Mouse (Mus musculus) neural tube, embryonic 11.5 days (tissue): ENCODE data around the gene Tbc1d22a. TPM values are rescaled to one million over a fixed set of nuclear protein-coding genes. Genes with fewer than 3 reads are reported as not detected.
A peak's percentile ranks its signal among the peaks of the same experiment; 100 is the strongest.

ENCODE experiments used
- ATAC-seq: fragments of 200-750 bp; cut with Nextera tagmentation; 2 replicates; pipeline ENCODE4 v1.8.0; 2017; ENCODE audit warnings: moderate number of reproducible peaks, mild to moderate bottlenecking, moderate TSS enrichment, moderate library complexity; ENCODE audit not compliant: insufficient read depth, low FRiP score, low TSS enrichment
- DNase-seq: peaks from one replicate; pipeline ENCODE4 v3.0.0-alpha.2; 2015; ENCODE audit warnings: low spot score
- H3K27ac ChIP-seq: fragments of 300-500 bp; sonication (generic); 2 replicates; pipeline ENCODE4 v1.5.1; 2014; ENCODE audit warnings: low read depth, mild to moderate bottlenecking, low read length
- H3K27me3 ChIP-seq: fragments of 300-500 bp; sonication (generic); 2 replicates; pipeline ENCODE4 v1.6.1; 2014; ENCODE audit warnings: mild to moderate bottlenecking, low read length, mixed read lengths; ENCODE audit not compliant: control insufficient read depth, insufficient read depth
- H3K36me3 ChIP-seq: fragments of 300-500 bp; sonication (generic); 2 replicates; pipeline ENCODE4 v1.6.1; 2014; ENCODE audit warnings: mild to moderate bottlenecking, low read length, moderate library complexity, mixed read lengths; ENCODE audit not compliant: control insufficient read depth, insufficient read depth
- H3K4me1 ChIP-seq: fragments of 300-500 bp; sonication (generic); 2 replicates; pipeline ENCODE4 v1.6.1; 2014; ENCODE audit warnings: low read length, mixed read lengths; ENCODE audit not compliant: control insufficient read depth, insufficient read depth
- H3K4me2 ChIP-seq: fragments of 300-500 bp; sonication (generic); 2 replicates; pipeline ENCODE4 v1.6.1; 2014; ENCODE audit warnings: low read depth, mild to moderate bottlenecking, moderate library complexity
- H3K4me3 ChIP-seq: fragments of 300-500 bp; sonication (generic); 2 replicates; pipeline ENCODE4 v1.5.1; 2014; ENCODE audit warnings: low read depth, low read length
- H3K9ac ChIP-seq: fragments of 300-500 bp; sonication (generic); 2 replicates; pipeline ENCODE4 v1.6.1; 2014; ENCODE audit warnings: mild to moderate bottlenecking, low read length
- H3K9me3 ChIP-seq: fragments of 300-500 bp; sonication (generic); 2 replicates; pipeline ENCODE4 v1.6.1; 2016; ENCODE audit warnings: low read length; ENCODE audit not compliant: control insufficient read depth
- WGBS: fragments of 180-500 bp; shearing (Covaris S2); extraction: QIAGEN DNeasy Blood & Tissue Kit; methylation state at CpG from one replicate; pipeline ENCODE4 v1.1.7; 2014; 5-methylcytosine and 5-hydroxymethylcytosine counted together
- polyA plus RNA-seq: library from polyadenylated mRNA; unstranded; fragments of >200 nt; fragmentation: Nextera tagmentation; extraction: Ambion mirVana; gene quantifications from 2 replicates; pipeline ENCODE4 v1.2.1, GENCODE M21; 2014

Gene Tbc1d22a
- polyA plus RNA-seq, 1 experiment from 2014 or later: 9.9 TPM

GRCm38 (mm10) chr15:86231170-86231569 is 16.9 kb downstream of the Tbc1d22a start:
- no peak for DNase-seq
- H3K4me2 ChIP-seq: no peak overlapping the region
- no peaks in the 10 kb centered on the region for H3K27me3 ChIP-seq
- no peaks in the 10 kb centered on the region for H3K36me3 ChIP-seq
- no peak overlapping the region for H3K27ac ChIP-seq
- no peak overlapping the region for H3K9ac ChIP-seq
- H3K4me1 ChIP-seq: no peaks in the 10 kb centered on the region
- H3K9me3 ChIP-seq: no peaks in the 10 kb centered on the region
- no peak overlapping the region for H3K4me3 ChIP-seq
- WGBS: 83% methylated on average over 1 of the region's 1 CpGs
- no peak for ATAC-seq

- H3K27me3 ChIP-seq: no peaks in the 10 kb centered on the region
- DNase-seq (no peak), ATAC-seq (no peak)
- H3K4me1 ChIP-seq: no peaks in the 10 kb centered on the region
- no peak overlapping the region for H3K4me3 ChIP-seq
- no peak overlapping the region for H3K4me2 ChIP-seq
- no peak overlapping the region for H3K9ac ChIP-seq
- no peak overlapping the region for H3K27ac ChIP-seq
- no peaks in the 10 kb centered on the region for H3K9me3 ChIP-seq
- no peaks in the 10 kb centered on the region for H3K36me3 ChIP-seq
- WGBS: 63% methylated on average over 7 of the region's 7 CpGs
Observed at GRCm38 (mm10) chr15:86231831-86232512, 17.7 kb downstream of the Tbc1d22a start.

GRCm38 (mm10) chr15:86234001-86234400 is 19.7 kb downstream of the Tbc1d22a start:
- no peak for ATAC-seq
- Histone ChIP-seq H3K9ac (no peak overlapping the region), H3K36me3 (no peaks in the 10 kb centered on the region), H3K27me3 (no peaks in the 10 kb centered on the region), H3K4me1 (no peaks in the 10 kb centered on the region), H3K4me3 (no peak overlapping the region), H3K9me3 (no peaks in the 10 kb centered on the region), H3K27ac (no peak overlapping the region), H3K4me2 (no peak overlapping the region)
- DNase-seq: no peak
- WGBS: 91% methylated on average over 5 of the region's 5 CpGs

- DNase-seq (no peak), ATAC-seq (no peak)
- Histone ChIP-seq H3K4me2 (no peak overlapping the region), H3K27me3 (no peaks in the 10 kb centered on the region), H3K36me3 (no peaks in the 10 kb centered on the region), H3K4me1 (no peaks in the 10 kb centered on the region), H3K27ac (no peak overlapping the region), H3K4me3 (no peak overlapping the region), H3K9ac (no peak overlapping the region), H3K9me3 (no peaks in the 10 kb centered on the region)
- 84% methylated on average over 22 of the region's 22 CpGs for WGBS
Observed at GRCm38 (mm10) chr15:86234517-86235441, 20.5 kb downstream of the Tbc1d22a start.

- DNase-seq (peak; percentile 58), ATAC-seq (no peak)
- 35% methylated on average over 4 of the region's 4 CpGs for WGBS
- H3K9ac ChIP-seq: no peak overlapping the region
- H3K27ac ChIP-seq: no peak overlapping the region
- no peaks in the 10 kb centered on the region for H3K9me3 ChIP-seq
- H3K4me2 ChIP-seq: no peak overlapping the region
- no peaks in the 10 kb centered on the region for H3K4me1 ChIP-seq
- no peaks in the 10 kb centered on the region for H3K27me3 ChIP-seq
- H3K36me3 ChIP-seq: no peaks in the 10 kb centered on the region
- H3K4me3 ChIP-seq: no peak overlapping the region
Observed at GRCm38 (mm10) chr15:86236252-86236651, 22.0 kb downstream of the Tbc1d22a start.

GRCm38 (mm10) chr15:86238076-86238475 is 23.8 kb downstream of the Tbc1d22a start:
- no peak for ATAC-seq
- Histone ChIP-seq H3K27me3 (no peaks in the 10 kb centered on the region), H3K36me3 (no peaks in the 10 kb centered on the region), H3K4me2 (no peak overlapping the region), H3K9me3 (no peaks in the 10 kb centered on the region), H3K27ac (no peak overlapping the region), H3K4me1 (no peaks in the 10 kb centered on the region), H3K9ac (no peak overlapping the region), H3K4me3 (no peak overlapping the region)
- WGBS: 89% methylated on average over 3 of the region's 3 CpGs
- no peak for DNase-seq

- H3K4me2 ChIP-seq: no peak overlapping the region
- H3K36me3 ChIP-seq: no peaks in the 10 kb centered on the region
- H3K27ac ChIP-seq: no peak overlapping the region
- H3K4me3 ChIP-seq: no peak overlapping the region
- no peaks in the 10 kb centered on the region for H3K27me3 ChIP-seq
- H3K4me1 ChIP-seq: no peaks in the 10 kb centered on the region
- ATAC-seq (no peak), DNase-seq (no peak)
- no peaks in the 10 kb centered on the region for H3K9me3 ChIP-seq
- WGBS: 92% methylated on average over 6 of the region's 6 CpGs
- H3K9ac ChIP-seq: no peak overlapping the region
Observed at GRCm38 (mm10) chr15:86239068-86239467, 24.8 kb downstream of the Tbc1d22a start.

- Histone ChIP-seq H3K4me1 (no peaks in the 10 kb centered on the region), H3K4me3 (no peak overlapping the region), H3K27ac (no peak overlapping the region), H3K9me3 (no peaks in the 10 kb centered on the region), H3K36me3 (no peaks in the 10 kb centered on the region), H3K27me3 (no peaks in the 10 kb centered on the region), H3K4me2 (no peak overlapping the region), H3K9ac (no peak overlapping the region)
- DNase-seq: peak; percentile 75
- no peak for ATAC-seq
- 32% methylated on average over 10 of the region's 10 CpGs for WGBS
Observed at GRCm38 (mm10) chr15:86239801-86240200, 25.5 kb downstream of the Tbc1d22a start.

GRCm38 (mm10) chr15:86243708-86244107 is 29.4 kb downstream of the Tbc1d22a start:
- H3K27me3 ChIP-seq: no peaks in the 10 kb centered on the region
- no peak overlapping the region for H3K9ac ChIP-seq
- H3K4me1 ChIP-seq: no peaks in the 10 kb centered on the region
- DNase-seq (peak; percentile 70), ATAC-seq (no peak)
- no peaks in the 10 kb centered on the region for H3K9me3 ChIP-seq
- WGBS: 40% methylated on average over 8 of the region's 8 CpGs
- no peak overlapping the region for H3K27ac ChIP-seq
- H3K4me2 ChIP-seq: no peak overlapping the region
- H3K36me3 ChIP-seq: no peaks in the 10 kb centered on the region
- H3K4me3 ChIP-seq: no peak overlapping the region
